Mouse (Mus musculus): ENCODE data around the gene Htr7.

Gene Htr7

GRCm38 (mm10) chr19:35955698-35956097 is 101.6 kb downstream of the Htr7 start:
- DNase-seq = no peak

DNA sequence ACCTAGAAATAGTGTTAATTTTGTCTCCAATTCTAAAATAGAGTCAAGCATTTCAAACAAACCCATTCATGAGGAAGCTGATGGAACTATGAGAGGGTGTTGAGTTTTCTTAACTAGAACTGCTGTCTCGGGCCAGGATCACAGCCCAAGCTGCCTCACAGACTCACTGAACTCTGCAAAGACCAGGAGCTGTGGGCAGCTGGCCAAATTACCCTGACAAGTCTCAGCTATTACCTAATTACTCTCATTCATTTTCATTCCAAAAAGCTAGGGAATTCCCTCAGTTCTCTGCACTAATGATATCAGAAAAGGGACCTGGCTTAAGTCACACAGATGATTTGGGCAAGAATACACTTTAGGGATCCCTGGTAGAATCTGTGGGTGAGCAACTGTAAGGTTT is 107.4 kb downstream of the Htr7 start:
- DNase-seq = no peak

DNA sequence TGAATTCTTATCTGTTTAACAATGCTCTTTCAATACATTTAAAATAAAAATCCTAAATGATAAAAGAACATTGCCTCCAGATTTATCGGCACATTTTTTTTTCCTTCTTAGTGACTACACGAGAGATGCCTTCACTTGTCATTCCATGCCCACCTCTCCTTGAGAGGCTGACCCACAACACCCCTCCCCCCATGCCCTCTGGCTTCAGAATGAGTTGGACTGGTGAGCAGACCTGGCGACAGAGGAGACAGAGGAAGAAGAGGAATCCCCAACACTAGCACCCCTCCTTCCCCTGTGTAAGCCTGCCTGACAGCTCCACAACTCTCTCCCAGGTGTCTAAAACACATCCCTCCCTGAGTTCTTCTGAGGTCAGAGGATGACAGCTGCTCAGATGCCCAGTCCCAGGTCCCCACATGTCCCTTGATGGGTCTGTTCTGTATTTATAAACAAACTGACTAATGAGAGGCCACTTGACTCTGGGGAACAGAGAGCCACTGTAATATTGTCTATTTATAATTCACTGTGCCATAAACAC is 132.3 kb downstream of the Htr7 start:
- no peak for DNase-seq

DNA sequence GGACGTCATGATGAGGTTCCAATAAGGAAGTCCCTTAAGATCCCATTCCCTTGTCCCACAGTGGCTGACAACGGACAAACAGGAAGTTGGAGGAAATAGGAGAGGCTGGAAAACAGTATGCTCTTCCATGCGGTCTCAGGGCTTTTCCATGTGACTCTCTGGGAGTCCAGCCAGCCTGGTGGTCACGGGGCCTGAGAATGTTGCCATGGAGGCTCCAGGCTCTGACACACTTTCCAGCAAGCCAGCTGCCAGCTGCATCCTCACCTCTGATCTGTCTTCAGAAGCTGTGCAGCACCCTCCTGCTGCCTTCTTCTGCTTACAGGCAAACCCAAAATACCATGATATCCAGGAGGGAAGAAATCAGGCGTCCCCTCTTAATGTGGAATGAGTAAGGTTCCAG is 132.9 kb downstream of the Htr7 start:
- peak; percentile 61 for DNase-seq
